Mouse (Mus musculus) ES-Bruce4 (cell line): Measurements from ENCODE around the gene Ccdc144b.

Source experiments
- CTCF ChIP-seq: IDR thresholded peaks from one replicate; pipeline ENCODE4 v1.8.1; 2011; ENCODE audit warnings: low read depth, low read length
- EP300 ChIP-seq: IDR thresholded peaks from 2 replicates; pipeline ENCODE4 v1.6.1; 2011; ENCODE audit warnings: low read depth, low read length; ENCODE audit not compliant: insufficient read depth
- POLR2A ChIP-seq: IDR thresholded peaks from one replicate; pipeline ENCODE4 v1.8.1; 2011; ENCODE audit warnings: low read length; ENCODE audit not compliant: insufficient read depth

DNA sequence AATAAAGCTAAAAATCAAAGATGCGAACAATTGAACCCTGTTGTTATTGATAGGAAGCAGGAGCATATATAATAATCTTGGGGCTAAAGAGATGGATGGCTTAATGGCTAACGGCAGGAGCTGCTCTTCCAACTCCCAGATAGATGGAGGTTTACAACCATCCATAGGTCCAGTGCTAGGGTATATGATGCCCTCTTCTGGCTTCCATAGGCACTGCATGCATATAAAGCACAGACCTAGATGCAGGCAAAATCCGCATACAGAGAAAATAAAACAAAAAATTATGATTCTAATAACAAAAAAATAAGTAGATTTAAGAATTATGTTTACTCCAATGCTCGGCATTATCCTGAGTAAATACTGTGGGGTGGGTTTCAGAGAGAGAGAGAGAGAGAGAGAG lies 80.4 kb downstream of the Ccdc144b start:
- TF ChIP-seq POLR2A: no peak
- TF ChIP-seq CTCF: no peak
- TF ChIP-seq EP300: no peak
